Mouse (Mus musculus) layer of hippocampus, adult 11-12 months (tissue): ENCODE measurements around the gene Lrmp.
"Not testable (repeated sequence)": the region's sequence is repeated elsewhere in the genome, so short reads cannot be mapped to it uniquely, and the experiment has no call there.

Experiments
- DNase-seq: peaks from one replicate; pipeline ENCODE4 v3.0.0; 2022; ENCODE audit warnings: low spot score

Gene Lrmp

DNA sequence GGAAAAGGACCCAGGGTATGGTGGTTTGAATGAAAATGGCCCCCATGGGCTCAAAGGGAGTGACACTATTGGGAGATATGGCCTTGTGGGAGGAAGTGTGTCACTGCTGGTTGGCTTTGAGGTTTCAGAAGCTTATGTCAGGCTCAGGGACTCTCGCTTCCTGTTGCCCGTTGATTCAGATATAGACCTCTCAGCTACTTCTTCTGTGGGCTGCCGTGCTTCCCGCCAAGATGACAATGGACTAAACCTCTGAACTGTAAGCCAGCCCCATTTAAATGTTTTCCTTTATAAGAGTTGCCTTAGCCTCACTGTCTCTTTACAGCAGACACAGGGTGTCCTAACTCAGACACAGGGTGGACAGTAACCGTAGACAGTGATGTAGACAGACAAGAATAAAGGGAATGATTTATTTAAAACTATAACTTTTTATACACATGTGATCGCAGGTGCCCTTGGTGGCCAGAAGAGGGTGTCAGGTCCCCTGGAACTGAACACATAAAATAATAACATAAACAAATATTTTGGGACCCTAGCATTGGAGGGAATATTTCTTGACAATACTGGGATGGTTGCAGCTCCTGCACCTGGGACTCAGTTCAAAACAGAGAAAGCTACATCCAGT is at the start of gene Lrmp:
Lrmp (plus strand) TSS at position 178 of the 622 bp plus-strand sequence.
- no peak for DNase-seq

DNA sequence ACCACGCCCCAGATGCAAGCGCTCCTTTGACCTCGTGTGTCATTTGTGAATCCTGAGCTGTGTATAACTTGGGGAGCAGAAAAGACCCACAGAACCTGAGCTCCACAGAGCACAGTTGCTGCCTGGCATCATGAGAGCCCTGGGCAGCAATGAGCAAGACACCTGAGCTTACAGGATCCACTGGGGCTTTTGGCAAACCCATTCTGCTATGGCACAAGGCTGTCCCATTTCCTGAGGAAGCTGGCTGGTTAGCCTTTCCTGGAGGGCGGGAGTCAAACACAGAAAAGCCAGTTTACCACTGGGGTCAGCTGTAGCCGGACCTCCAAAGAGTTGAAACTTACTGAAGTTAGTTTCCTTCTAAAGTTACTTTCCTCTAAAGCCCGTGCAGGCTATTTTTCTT is 49.0 kb upstream of the Lrmp start:
- no peak for DNase-seq

- DNase-seq, result no peak
These were observed 47.8 kb upstream of the Lrmp start for GRCm38 (mm10) chr6:145067679-145068078.

DNA sequence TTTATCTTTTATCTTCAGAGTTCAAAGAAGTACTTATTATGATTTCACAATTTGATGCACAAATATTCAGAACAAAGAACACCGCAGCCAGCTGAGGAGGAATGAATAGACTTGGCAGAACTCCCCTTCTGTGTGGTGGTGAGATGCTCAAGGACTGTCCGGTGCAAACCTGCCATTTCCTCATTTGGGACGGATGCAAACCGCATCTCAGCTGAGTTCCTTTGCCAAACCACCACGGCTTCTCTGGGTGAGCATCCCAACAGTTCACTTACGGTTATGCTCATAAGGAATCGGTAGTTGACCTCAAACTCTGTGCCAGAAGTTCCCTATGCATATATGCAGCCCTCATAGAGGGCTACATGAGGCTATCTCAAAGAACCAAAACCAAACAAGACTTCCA is 46.1 kb upstream of the Lrmp start:
- no peak for DNase-seq

DNA sequence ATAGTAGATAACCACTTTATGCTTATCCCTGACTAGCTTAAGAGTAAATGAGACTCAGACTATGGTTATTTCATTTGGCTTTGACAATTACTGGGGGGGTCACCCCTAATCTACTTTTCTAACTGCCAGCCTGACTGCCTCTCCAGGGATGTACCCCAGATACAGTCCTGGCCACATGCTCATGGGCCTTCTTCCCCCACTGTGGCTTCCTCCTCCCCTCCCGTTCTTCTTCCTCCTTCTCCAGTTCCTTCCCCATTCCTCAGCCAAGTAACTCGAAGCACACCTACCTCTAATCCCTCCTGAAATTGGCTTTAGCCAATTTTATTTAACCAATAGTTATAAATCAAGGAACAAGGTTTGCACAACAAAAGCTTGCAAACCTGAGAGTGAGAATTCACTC is 45.5 kb upstream of the Lrmp start:
- DNase-seq, result no peak

GRCm38 (mm10) chr6:145074461-145074860 is 41.0 kb upstream of the Lrmp start:
- no peak for DNase-seq

- no peak for DNase-seq
These were observed 40.3 kb upstream of the Lrmp start for GRCm38 (mm10) chr6:145075088-145075547.

DNA sequence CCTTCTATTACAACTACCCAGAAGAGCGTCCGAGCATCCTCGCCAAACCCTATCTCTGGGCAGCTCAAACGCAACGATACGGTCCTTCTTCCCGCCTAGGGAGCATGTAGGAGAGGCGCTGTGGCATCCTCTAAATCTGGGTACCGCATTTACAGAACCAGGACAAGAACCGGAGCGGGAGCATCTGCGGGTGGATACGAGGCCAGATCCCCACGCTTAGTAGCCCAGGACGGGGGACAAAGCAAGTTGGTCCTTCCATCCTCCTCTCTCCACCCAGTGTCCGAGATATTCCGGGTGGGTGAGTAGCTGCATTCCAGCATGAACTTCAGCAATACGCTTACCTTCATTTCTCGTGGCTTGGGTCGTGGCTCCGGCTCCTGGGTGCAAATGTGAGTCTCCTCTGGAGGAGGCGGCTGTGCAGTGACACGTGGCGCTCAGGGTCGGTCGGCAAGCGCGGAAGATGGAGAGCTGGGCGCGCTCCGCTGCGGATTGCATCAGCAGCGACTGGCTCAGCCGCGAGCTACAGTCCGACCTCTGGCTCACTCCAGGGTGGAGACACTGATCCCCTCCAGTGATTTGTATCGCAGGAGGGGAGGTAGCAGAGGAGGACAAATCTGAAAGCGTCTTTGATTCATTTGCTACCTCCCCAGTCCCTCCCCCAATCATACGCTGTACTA is 39.8 kb upstream of the Lrmp start, which contains the start of gene Bcat1:
Bcat1 (minus strand) TSS at position 637 of the 677 bp plus-strand sequence.
- no peak for DNase-seq

GRCm38 (mm10) chr6:145076286-145076685 is 39.2 kb upstream of the Lrmp start:
- no peak for DNase-seq

GRCm38 (mm10) chr6:145079087-145079759 is 36.2 kb upstream of the Lrmp start:
- no peak for DNase-seq

DNA sequence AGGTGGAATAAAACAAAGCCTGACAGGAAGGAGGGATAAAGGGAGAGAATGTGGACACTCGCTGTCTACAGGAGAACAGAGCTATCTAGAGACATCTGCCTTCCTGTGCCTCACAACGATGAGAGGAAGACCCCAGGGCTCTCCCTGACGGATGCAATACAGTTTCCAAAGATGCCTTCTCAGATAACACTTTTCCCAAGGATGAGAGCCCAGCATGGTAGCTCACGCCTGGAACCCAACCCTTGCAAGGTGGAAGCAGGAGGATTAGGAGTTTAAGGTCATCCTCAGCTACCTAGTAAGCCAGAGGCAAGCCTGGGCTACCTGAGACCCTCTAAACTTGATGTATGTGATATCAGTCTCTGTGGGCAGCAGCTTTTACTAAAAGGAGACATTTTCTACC is 33.7 kb upstream of the Lrmp start:
- DNase-seq, result no peak

DNA sequence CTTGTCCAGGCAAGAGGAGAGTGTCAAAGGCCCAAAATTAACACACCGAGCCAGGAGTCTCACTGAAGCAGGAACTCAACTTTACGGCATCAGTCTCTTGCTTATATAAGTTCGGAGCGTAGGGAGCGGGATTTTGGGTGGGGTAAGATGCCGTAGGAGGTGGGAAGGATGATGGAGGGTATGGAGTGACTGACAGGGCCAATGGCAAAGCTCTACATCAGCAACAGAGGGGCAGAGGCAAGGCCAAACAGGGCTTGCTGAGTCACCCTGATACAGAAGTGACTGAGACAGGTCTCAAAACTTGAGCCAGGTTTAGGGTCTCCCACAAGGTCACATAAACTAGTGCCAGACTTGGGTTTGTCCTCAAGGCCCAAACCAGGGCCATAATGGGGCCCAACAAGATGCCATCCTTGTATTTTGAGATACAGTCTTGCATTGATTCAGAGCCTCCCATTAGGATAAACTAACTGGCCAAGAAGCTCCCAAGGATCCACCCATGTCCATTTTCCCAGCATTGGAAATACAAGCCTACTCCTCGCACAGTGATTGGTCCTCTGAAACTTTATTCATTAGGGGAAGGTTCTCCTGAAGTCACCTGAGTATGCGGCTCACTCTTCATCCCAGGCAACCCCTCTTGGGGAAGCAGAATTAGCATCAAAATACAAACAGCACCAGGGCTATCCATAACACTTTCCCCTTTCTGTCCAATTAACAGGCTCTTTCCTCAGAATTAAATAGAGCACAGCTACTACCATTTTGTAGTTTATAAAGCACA is 30.9 kb upstream of the Lrmp start:
- no peak for DNase-seq

DNA sequence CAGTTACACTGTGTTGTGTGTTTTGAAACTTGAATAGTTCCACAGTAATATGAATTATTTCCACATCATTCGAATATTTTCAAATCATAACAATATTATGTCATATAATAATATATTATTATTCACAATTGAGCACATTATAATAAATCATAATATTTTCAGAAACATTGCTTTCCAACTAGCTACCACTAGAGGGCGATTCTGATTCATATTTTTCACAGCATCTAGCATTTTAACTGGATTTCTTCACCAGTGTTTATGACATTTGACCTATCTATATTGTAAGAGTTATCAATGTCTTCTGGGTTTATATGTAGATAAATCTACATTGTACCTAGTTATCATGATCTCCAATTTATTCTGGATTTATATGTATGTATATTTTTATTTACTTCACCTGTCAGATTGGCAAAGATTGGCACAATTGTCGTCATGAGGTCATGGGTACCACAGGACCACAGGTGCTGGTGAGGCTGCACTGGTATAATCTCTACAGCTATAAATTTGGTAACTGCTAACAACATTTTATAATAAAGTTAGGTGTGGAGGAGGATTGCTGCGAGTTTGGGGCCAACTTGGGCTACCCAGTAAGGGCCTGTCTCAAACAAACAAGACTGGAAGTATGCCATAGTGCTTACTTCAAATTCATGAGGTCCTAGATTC is 26.9 kb upstream of the Lrmp start:
- DNase-seq, result no peak

- DNase-seq, result no peak
These were observed 26.1 kb upstream of the Lrmp start for GRCm38 (mm10) chr6:145089373-145089772.

- DNase-seq, result no peak
These were observed 25.1 kb upstream of the Lrmp start for GRCm38 (mm10) chr6:145090201-145090863.

DNA sequence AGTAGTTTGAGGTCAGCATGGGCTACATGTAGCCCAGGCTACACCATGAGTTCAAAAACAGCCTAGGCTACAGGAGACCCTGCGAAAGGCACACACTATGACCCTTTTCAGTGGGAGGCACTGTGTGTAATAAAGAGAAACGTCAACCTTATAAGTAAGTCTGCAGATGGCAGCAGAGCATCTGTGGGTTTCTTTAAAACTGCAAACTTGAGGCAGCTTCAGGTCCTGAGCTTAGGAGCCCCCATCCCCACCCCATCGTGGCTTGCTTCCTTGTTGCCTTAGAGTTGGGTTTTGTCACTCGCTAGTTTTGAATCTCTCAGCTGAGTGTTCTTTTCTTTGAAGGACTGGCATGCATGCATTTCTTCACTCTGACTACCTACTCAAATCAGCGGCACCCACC is 24.5 kb upstream of the Lrmp start:
- DNase-seq, result no peak

GRCm38 (mm10) chr6:145091998-145092397 is 23.5 kb upstream of the Lrmp start:
- no peak for DNase-seq

- not testable (repeated sequence) for DNase-seq
These were observed 22.3 kb upstream of the Lrmp start for GRCm38 (mm10) chr6:145093038-145093622.

GRCm38 (mm10) chr6:145094431-145094830 is 21.0 kb upstream of the Lrmp start:
- no peak for DNase-seq

DNA sequence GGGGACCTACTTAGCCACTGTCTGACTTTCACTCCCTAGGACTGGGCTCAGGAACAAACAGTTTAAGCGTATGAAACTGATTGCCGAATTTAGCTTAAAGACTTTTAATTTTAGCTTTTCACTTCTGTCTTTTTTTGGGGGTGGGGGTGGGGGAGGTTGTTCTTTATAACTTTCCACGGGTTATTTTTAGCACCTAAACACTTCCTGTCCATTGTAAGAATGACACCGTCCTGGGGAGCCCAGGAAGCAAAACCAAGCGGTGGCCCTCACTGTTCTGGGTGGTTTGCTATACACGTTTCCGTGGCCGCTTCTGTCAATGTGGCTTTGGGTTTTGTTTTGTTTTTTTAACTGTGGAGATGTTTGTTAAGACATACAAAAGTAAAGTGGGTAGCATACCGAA is 14.5 kb upstream of the Lrmp start:
- DNase-seq, result no peak
